Mouse (Mus musculus): ENCODE results near the gene Fbp2. TPM values are rescaled to one million over a fixed set of nuclear protein-coding genes. Genes with fewer than 3 reads are reported as not detected.

Gene Fbp2
- total RNA-seq (2021): not detected
- long read RNA-seq, experiment 1: 0 reads
- long read RNA-seq, experiment 2: 0 reads

GRCm38 (mm10) chr13:62857941-62858915 is at the start of gene Fbp2:
Gene Fbp2 (minus strand): TSS chr13:62858422.
- intact Hi-C loops (cut with DNase I): loop anchor here (5.0 kb wide), 2 partner anchors 236 to 474 kb away; partner anchors contain the start of gene 6720489N17Rik
- no peak for DNase-seq (ENCODE audit: extremely low spot score in 1 of 2, low spot score in 2 of 2)

GRCm38 (mm10) chr13:62907527-62908162 is 49.4 kb upstream of the Fbp2 start:
- Histone ChIP-seq H3K27ac (peak overlapping the region; percentile 76), H3K4me3 (peak overlapping the region; percentile 22; the same call in 1 of the 2 replicates)
- no peak for DNase-seq (ENCODE audit: extremely low spot score in 1 of 2, low spot score in 2 of 2)
- intact Hi-C loops (cut with DNase I): loop anchor here (5.0 kb wide), 1 partner anchor 335 kb away; no protein-coding TSS in a partner anchor
- TF ChIP-seq CTCF (IDR thresholded peaks at IDR 0.05): no peak

More at GRCm38 (mm10) chr13:62857941-62858915, at the start of gene Fbp2:
- no peak within 1 kb of the TSS for H3K27ac ChIP-seq
- no peak within 1 kb of the TSS for H3K4me3 ChIP-seq
- no peak for TF ChIP-seq CTCF (IDR thresholded peaks at IDR 0.05)

GRCm38 (mm10) chr13:62901139-62901538 is 42.9 kb upstream of the Fbp2 start:
- H3K4me3 ChIP-seq: no peak overlapping the region
- TF ChIP-seq CTCF (IDR thresholded peaks at IDR 0.05): no peak
- intact Hi-C loops (cut with DNase I): no loop called here

GRCm38 (mm10) chr13:62897927-62898646 is 39.9 kb upstream of the Fbp2 start:
- peak overlapping the region; percentile 24; the same call in 1 of the 2 replicates for H3K27ac ChIP-seq
- no peak for DNase-seq (ENCODE audit: extremely low spot score in 1 of 2, low spot score in 2 of 2)

More at GRCm38 (mm10) chr13:62901139-62901538, 42.9 kb upstream of the Fbp2 start:
- DNase-seq (ENCODE audit: extremely low spot score in 1 of 2, low spot score in 2 of 2): no peak
- no peak overlapping the region for H3K27ac ChIP-seq

GRCm38 (mm10) chr13:62893044-62893842 is 35.0 kb upstream of the Fbp2 start:
- TF ChIP-seq CTCF (IDR thresholded peaks at IDR 0.05): no peak
- Histone ChIP-seq H3K27ac (no peak overlapping the region), H3K4me3 (no peak overlapping the region)
- DNase-seq (ENCODE audit: extremely low spot score in 1 of 2, low spot score in 2 of 2): no peak
- intact Hi-C loops (cut with DNase I): no loop called here

More at GRCm38 (mm10) chr13:62897927-62898646, 39.9 kb upstream of the Fbp2 start:
- intact Hi-C loops (cut with DNase I): no loop called here
- no peak for TF ChIP-seq CTCF (IDR thresholded peaks at IDR 0.05)
- H3K4me3 ChIP-seq: no peak overlapping the region

GRCm38 (mm10) chr13:62889311-62889710 is 31.1 kb upstream of the Fbp2 start:
- no peak for DNase-seq (ENCODE audit: extremely low spot score in 1 of 2, low spot score in 2 of 2)
- Histone ChIP-seq H3K27ac (no peak overlapping the region), H3K4me3 (no peak overlapping the region)
- TF ChIP-seq CTCF (IDR thresholded peaks at IDR 0.05): no peak
- intact Hi-C loops (cut with DNase I): no loop called here

- H3K4me3 ChIP-seq: no peak within 1 kb of the TSS
- TF ChIP-seq CTCF (IDR thresholded peaks at IDR 0.05): no peak
- intact Hi-C loops (cut with DNase I): no loop called here
Observed at GRCm38 (mm10) chr13:62887712-62888441, 29.7 kb upstream of the Fbp2 start, which contains the start of gene Fbp1. Gene Fbp1 (minus strand): TSS chr13:62888282.

GRCm38 (mm10) chr13:62884536-62884935 is 26.3 kb upstream of the Fbp2 start:
- Histone ChIP-seq H3K4me3 (no peak overlapping the region), H3K27ac (no peak overlapping the region)
- no peak for TF ChIP-seq CTCF (IDR thresholded peaks at IDR 0.05)
- intact Hi-C loops (cut with DNase I): no loop called here
- DNase-seq (ENCODE audit: extremely low spot score in 1 of 2, low spot score in 2 of 2): no peak

More at GRCm38 (mm10) chr13:62887712-62888441, 29.7 kb upstream of the Fbp2 start, which contains the start of gene Fbp1:
- H3K27ac ChIP-seq: no peak within 1 kb of the TSS
- no peak for DNase-seq (ENCODE audit: extremely low spot score in 1 of 2, low spot score in 2 of 2)

GRCm38 (mm10) chr13:62883925-62884324 is 25.7 kb upstream of the Fbp2 start:
- no peak for DNase-seq (ENCODE audit: extremely low spot score in 1 of 2, low spot score in 2 of 2)
- no peak overlapping the region for H3K27ac ChIP-seq
- TF ChIP-seq CTCF (IDR thresholded peaks at IDR 0.05): no peak
- H3K4me3 ChIP-seq: no peak overlapping the region
- intact Hi-C loops (cut with DNase I): no loop called here

- DNase-seq (ENCODE audit: extremely low spot score in 1 of 2, low spot score in 2 of 2): no peak
- intact Hi-C loops (cut with DNase I): no loop called here
- Histone ChIP-seq H3K27ac (no peak overlapping the region), H3K4me3 (no peak overlapping the region)
- TF ChIP-seq CTCF (IDR thresholded peaks at IDR 0.05): no peak
Observed at GRCm38 (mm10) chr13:62883436-62883835, 25.2 kb upstream of the Fbp2 start.

All from left cerebral cortex, adult 2 months (tissue).